Mouse (Mus musculus): Measurements from ENCODE around the gene Tnni1. TPM values are rescaled to one million over a fixed set of nuclear protein-coding genes. Genes with fewer than 3 reads are reported as not detected.

Gene Tnni1
- polyA plus RNA-seq, 1 experiment from 2014 or later: 1.1 TPM

GRCm38 (mm10) chr1:135812205-135812604 is 33.0 kb downstream of the Tnni1 start:
- H3K9me3 ChIP-seq (ENCODE audit: control insufficient read depth, low read length): no peaks in the 10 kb centered on the region
- no peak overlapping the region for H3K9ac ChIP-seq (ENCODE audit: low read depth, low read length)
- H3K4me1 ChIP-seq (ENCODE audit: control insufficient read depth, insufficient read depth, low read depth, low read length): 0 out of 2 replicates have a peak, but pooled peaks cover 2% of the 10 kb centered on the region
- WGBS: 83% methylated on average over 3 of the region's 3 CpGs
- ATAC-seq: no peak
- no peak overlapping the region for H3K4me2 ChIP-seq (ENCODE audit: low read length)
- H3K27me3 ChIP-seq (replicated peaks; ENCODE audit: control insufficient read depth, insufficient read depth, low read length): peaks cover 5% of the 10 kb centered on the region; the same call in 1 of the 2 replicates
- H3K27ac ChIP-seq (ENCODE audit: low read depth, low read length): no peak overlapping the region
- H3K4me3 ChIP-seq (ENCODE audit: low read length): no peak overlapping the region
- no peaks in the 10 kb centered on the region for H3K36me3 ChIP-seq (ENCODE audit: control insufficient read depth, insufficient read depth, low read length)

DNA sequence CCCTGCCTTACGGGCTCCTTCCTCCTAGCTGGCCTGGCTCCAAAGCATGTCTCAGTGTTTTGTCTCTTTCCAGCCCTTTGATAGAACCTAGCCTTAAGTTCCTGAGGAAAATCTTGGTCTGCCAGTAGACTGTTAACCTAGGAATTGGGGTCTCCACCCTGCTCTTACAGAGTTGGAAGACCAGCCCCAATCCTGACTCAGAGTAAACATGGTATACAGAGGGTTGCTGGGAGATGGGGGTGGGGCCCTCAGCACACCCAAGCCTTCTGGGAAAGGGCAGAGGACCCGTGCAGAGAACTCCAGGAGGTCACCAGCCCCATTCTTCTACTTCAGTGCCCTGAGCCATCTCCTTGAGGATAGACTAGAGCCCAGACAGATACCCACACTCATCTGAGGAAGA is 33.4 kb downstream of the Tnni1 start:
- no peak for ATAC-seq
- H3K27ac ChIP-seq (ENCODE audit: low read depth, low read length): no peak overlapping the region
- peaks cover 9% of the 10 kb centered on the region for H3K27me3 ChIP-seq (replicated peaks; ENCODE audit: control insufficient read depth, insufficient read depth, low read length)
- no peak overlapping the region for H3K4me2 ChIP-seq (ENCODE audit: low read length)
- H3K4me1 ChIP-seq (ENCODE audit: control insufficient read depth, insufficient read depth, low read depth, low read length): 0 out of 2 replicates have a peak, but pooled peaks cover 2% of the 10 kb centered on the region
- WGBS: 44% methylated on average over 2 of the region's 2 CpGs
- no peaks in the 10 kb centered on the region for H3K9me3 ChIP-seq (ENCODE audit: control insufficient read depth, low read length)
- no peaks in the 10 kb centered on the region for H3K36me3 ChIP-seq (ENCODE audit: control insufficient read depth, insufficient read depth, low read length)
- no peak overlapping the region for H3K9ac ChIP-seq (ENCODE audit: low read depth, low read length)
- no peak overlapping the region for H3K4me3 ChIP-seq (ENCODE audit: low read length)

DNA sequence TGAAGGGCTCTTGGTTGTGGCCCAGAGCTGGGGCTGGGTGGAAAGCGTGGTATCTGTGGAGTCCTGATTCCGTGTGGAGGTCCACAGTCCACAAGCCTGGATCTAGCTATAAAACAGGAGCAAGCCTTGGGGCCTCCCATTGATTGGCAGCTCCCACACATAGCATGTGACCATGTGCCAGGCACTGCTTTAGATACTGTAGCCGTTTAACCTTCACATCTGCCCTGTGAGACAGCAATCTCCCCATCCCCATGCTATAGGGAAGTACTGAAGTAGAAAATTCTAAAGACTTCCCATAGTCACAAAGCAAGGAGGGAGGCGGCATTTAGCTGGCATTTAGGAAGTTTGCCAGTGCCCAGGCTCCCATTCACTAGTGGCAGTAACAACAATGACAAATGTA is 33.8 kb downstream of the Tnni1 start:
- Histone ChIP-seq H3K27me3 (replicated peaks; ENCODE audit: control insufficient read depth, insufficient read depth, low read length) (peaks cover 14% of the 10 kb centered on the region), H3K36me3 (ENCODE audit: control insufficient read depth, insufficient read depth, low read length) (no peaks in the 10 kb centered on the region), H3K9me3 (ENCODE audit: control insufficient read depth, low read length) (no peaks in the 10 kb centered on the region), H3K4me2 (ENCODE audit: low read length) (no peak overlapping the region), H3K4me3 (ENCODE audit: low read length) (no peak overlapping the region), H3K27ac (ENCODE audit: low read depth, low read length) (no peak overlapping the region), H3K4me1 (ENCODE audit: control insufficient read depth, insufficient read depth, low read depth, low read length) (0 out of 2 replicates have a peak, but pooled peaks cover 2% of the 10 kb centered on the region), H3K9ac (ENCODE audit: low read depth, low read length) (no peak overlapping the region)
- ATAC-seq: no peak
- 55% methylated on average over 4 of the region's 4 CpGs for WGBS

GRCm38 (mm10) chr1:135813687-135814395 is 34.6 kb downstream of the Tnni1 start:
- Histone ChIP-seq H3K27ac (ENCODE audit: low read depth, low read length) (no peak overlapping the region), H3K9ac (ENCODE audit: low read depth, low read length) (no peak overlapping the region), H3K4me2 (ENCODE audit: low read length) (no peak overlapping the region), H3K9me3 (ENCODE audit: control insufficient read depth, low read length) (no peaks in the 10 kb centered on the region), H3K36me3 (ENCODE audit: control insufficient read depth, insufficient read depth, low read length) (no peaks in the 10 kb centered on the region), H3K4me3 (ENCODE audit: low read length) (no peak overlapping the region), H3K27me3 (replicated peaks; ENCODE audit: control insufficient read depth, insufficient read depth, low read length) (peaks cover 17% of the 10 kb centered on the region), H3K4me1 (ENCODE audit: control insufficient read depth, insufficient read depth, low read depth, low read length) (peaks cover 7% of the 10 kb centered on the region)
- ATAC-seq: no peak
- WGBS: 83% methylated on average over 4 of the region's 5 CpGs

DNA sequence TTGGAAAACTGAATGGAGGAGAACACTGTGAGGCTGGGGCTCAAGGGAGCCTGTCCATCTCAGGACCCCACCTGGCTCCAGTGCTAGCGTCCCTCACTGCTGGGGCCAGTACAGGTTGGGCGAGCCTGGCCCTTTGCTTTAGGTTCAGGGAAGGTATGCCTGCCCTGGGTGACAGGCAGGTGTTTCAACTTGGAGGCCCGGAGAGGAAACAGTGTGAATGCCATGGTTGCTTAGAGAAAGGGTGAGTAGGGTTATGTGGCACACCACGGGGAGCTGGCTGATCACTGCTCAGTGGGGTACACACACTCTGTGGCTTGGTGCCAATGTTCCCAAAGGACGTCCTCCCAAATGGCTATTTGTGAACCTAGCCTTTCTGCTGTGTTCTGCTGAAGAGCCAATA is 35.3 kb downstream of the Tnni1 start:
- WGBS: 74% methylated on average over 5 of the region's 5 CpGs
- no peak overlapping the region for H3K4me2 ChIP-seq (ENCODE audit: low read length)
- H3K36me3 ChIP-seq (ENCODE audit: control insufficient read depth, insufficient read depth, low read length): no peaks in the 10 kb centered on the region
- no peak overlapping the region for H3K9ac ChIP-seq (ENCODE audit: low read depth, low read length)
- peaks cover 20% of the 10 kb centered on the region for H3K27me3 ChIP-seq (replicated peaks; ENCODE audit: control insufficient read depth, insufficient read depth, low read length)
- H3K27ac ChIP-seq (ENCODE audit: low read depth, low read length): no peak overlapping the region
- H3K4me3 ChIP-seq (ENCODE audit: low read length): no peak overlapping the region
- H3K4me1 ChIP-seq (ENCODE audit: control insufficient read depth, insufficient read depth, low read depth, low read length): peaks cover 10% of the 10 kb centered on the region
- no peak for ATAC-seq
- no peaks in the 10 kb centered on the region for H3K9me3 ChIP-seq (ENCODE audit: control insufficient read depth, low read length)

- no peak for ATAC-seq
- Histone ChIP-seq H3K4me2 (ENCODE audit: low read length) (no peak overlapping the region), H3K27me3 (replicated peaks; ENCODE audit: control insufficient read depth, insufficient read depth, low read length) (peaks cover 27% of the 10 kb centered on the region), H3K36me3 (ENCODE audit: control insufficient read depth, insufficient read depth, low read length) (no peaks in the 10 kb centered on the region), H3K27ac (ENCODE audit: low read depth, low read length) (no peak overlapping the region), H3K9ac (ENCODE audit: low read depth, low read length) (no peak overlapping the region), H3K4me3 (ENCODE audit: low read length) (no peak overlapping the region), H3K9me3 (ENCODE audit: control insufficient read depth, low read length) (no peaks in the 10 kb centered on the region), H3K4me1 (ENCODE audit: control insufficient read depth, insufficient read depth, low read depth, low read length) (peaks cover 10% of the 10 kb centered on the region)
- 79% methylated on average over 4 of the region's 4 CpGs for WGBS
Observed at GRCm38 (mm10) chr1:135817595-135817994, 38.4 kb downstream of the Tnni1 start.

DNA sequence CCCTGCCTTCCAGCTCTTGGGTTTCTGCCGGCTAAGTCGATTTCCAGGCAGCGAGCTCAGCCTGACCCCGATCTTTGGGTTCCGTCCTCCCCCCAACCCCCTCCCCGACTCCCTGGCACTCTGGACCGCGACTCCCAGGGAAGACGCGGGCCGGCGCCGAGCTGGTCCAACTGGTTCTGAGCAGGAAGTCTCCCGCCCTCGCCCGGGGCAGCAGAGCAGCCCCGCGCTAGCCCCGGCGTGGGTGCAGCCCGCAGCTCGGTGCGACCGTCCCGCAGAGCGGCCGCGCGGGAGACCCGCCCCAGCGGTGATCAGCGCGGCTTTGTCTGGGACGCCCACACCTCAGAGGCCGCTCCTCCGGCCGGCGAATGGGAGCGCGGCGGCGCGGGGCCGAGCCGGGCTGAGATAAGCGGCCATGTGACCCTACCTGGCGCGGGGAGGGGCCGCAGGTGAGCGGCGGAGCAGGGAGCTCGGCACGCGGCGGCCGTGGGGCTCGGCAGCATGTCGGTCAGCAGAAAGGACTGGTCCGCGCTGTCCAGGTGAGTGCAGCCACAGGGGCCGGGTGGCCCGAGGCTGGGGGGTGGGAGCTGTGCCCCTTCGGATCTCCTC is 39.4 kb downstream of the Tnni1 start, which contains the start of gene Lad1:
Lad1 (plus strand) TSS at position 118 of the 606 bp plus-strand sequence.
- Histone ChIP-seq H3K36me3 (ENCODE audit: control insufficient read depth, insufficient read depth, low read length) (no peaks in the 10 kb centered on the region), H3K4me2 (ENCODE audit: low read length) (peak within 1 kb of the TSS; percentile 98), H3K9me3 (ENCODE audit: control insufficient read depth, low read length) (no peaks in the 10 kb centered on the region), H3K27me3 (replicated peaks; ENCODE audit: control insufficient read depth, insufficient read depth, low read length) (peaks cover 27% of the 10 kb centered on the region), H3K27ac (ENCODE audit: low read depth, low read length) (no peak within 1 kb of the TSS), H3K9ac (ENCODE audit: low read depth, low read length) (peak within 1 kb of the TSS; percentile 71), H3K4me3 (ENCODE audit: low read length) (peak within 1 kb of the TSS; percentile 60), H3K4me1 (ENCODE audit: control insufficient read depth, insufficient read depth, low read depth, low read length) (peaks cover 8% of the 10 kb centered on the region)
- under 1% methylated on average over 55 of the region's 63 CpGs for WGBS
- peak; percentile 62 for ATAC-seq

DNA sequence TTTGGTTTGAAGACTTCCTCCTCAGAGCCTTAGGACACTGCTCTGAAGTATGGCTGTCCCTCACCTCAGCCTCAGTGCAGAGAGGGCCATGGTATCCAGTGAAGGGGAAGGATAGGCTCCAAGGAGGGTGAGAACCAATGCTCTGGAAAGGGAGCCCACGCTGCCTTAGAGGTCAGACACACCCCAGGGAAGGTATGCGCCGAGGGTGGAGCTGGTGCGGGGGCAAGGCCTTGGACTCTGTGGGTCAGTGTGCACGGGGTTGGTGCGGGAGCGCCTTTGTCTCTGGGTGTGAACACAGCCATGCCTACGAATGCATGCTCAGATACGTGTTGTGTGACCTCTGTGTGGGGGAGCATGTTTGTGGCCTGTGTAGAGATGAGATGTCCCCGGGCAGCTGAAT is 40.8 kb downstream of the Tnni1 start:
- peaks cover 8% of the 10 kb centered on the region for H3K4me1 ChIP-seq (ENCODE audit: control insufficient read depth, insufficient read depth, low read depth, low read length)
- no peaks in the 10 kb centered on the region for H3K36me3 ChIP-seq (ENCODE audit: control insufficient read depth, insufficient read depth, low read length)
- no peak overlapping the region for H3K9ac ChIP-seq (ENCODE audit: low read depth, low read length)
- 81% methylated on average over 10 of the region's 10 CpGs for WGBS
- peaks cover 27% of the 10 kb centered on the region for H3K27me3 ChIP-seq (replicated peaks; ENCODE audit: control insufficient read depth, insufficient read depth, low read length)
- no peaks in the 10 kb centered on the region for H3K9me3 ChIP-seq (ENCODE audit: control insufficient read depth, low read length)
- no peak overlapping the region for H3K27ac ChIP-seq (ENCODE audit: low read depth, low read length)
- no peak overlapping the region for H3K4me3 ChIP-seq (ENCODE audit: low read length)
- no peak for ATAC-seq
- no peak overlapping the region for H3K4me2 ChIP-seq (ENCODE audit: low read length)

- Histone ChIP-seq H3K4me2 (ENCODE audit: low read length) (no peak overlapping the region), H3K36me3 (ENCODE audit: control insufficient read depth, insufficient read depth, low read length) (no peaks in the 10 kb centered on the region), H3K4me3 (ENCODE audit: low read length) (no peak overlapping the region), H3K9ac (ENCODE audit: low read depth, low read length) (no peak overlapping the region), H3K4me1 (ENCODE audit: control insufficient read depth, insufficient read depth, low read depth, low read length) (peaks cover 8% of the 10 kb centered on the region), H3K27ac (ENCODE audit: low read depth, low read length) (no peak overlapping the region), H3K9me3 (ENCODE audit: control insufficient read depth, low read length) (no peaks in the 10 kb centered on the region), H3K27me3 (replicated peaks; ENCODE audit: control insufficient read depth, insufficient read depth, low read length) (peaks cover 27% of the 10 kb centered on the region)
- 75% methylated on average over 16 of the region's 16 CpGs for WGBS
- ATAC-seq: no peak
Observed at GRCm38 (mm10) chr1:135820736-135821364, 41.6 kb downstream of the Tnni1 start.

Measured in hindbrain, embryonic 16.5 days (tissue).